Mouse (Mus musculus) midbrain, embryonic 13.5 days (tissue): ENCODE measurements around the gene Akr1b3. TPM values are rescaled to one million over a fixed set of nuclear protein-coding genes. Genes with fewer than 3 reads are reported as not detected.
A peak's percentile ranks its signal among the peaks of the same experiment; 100 is the strongest.
"Not testable (repeated sequence)": the region's sequence is repeated elsewhere in the genome, so short reads cannot be mapped to it uniquely, and the experiment has no call there.

Experiments used
- ATAC-seq: fragments of 200-750 bp; cut with Nextera tagmentation; 2 replicates; pipeline ENCODE4 v1.8.0; 2017; ENCODE audit warnings: mild to moderate bottlenecking, moderate TSS enrichment, moderate library complexity
- H3K27ac ChIP-seq: fragments of 300-500 bp; sonication (generic); 2 replicates; pipeline ENCODE4 v1.5.1; 2015; ENCODE audit warnings: inconsistent platforms, mild to moderate bottlenecking, moderate library complexity
- H3K27me3 ChIP-seq: fragments of 300-500 bp; sonication (generic); 2 replicates; pipeline ENCODE4 v1.6.1; 2015; ENCODE audit warnings: mild to moderate bottlenecking, inconsistent platforms
- H3K36me3 ChIP-seq: fragments of 300-500 bp; sonication (generic); 2 replicates; pipeline ENCODE4 v1.6.1; 2015; ENCODE audit warnings: mild to moderate bottlenecking, inconsistent platforms
- H3K4me1 ChIP-seq: fragments of 300-500 bp; sonication (generic); replicated peaks from 2 replicates; pipeline ENCODE4 v1.6.1; 2015; ENCODE audit warnings: inconsistent platforms
- H3K4me2 ChIP-seq: fragments of 300-500 bp; sonication (generic); replicated peaks from 2 replicates; pipeline ENCODE4 v1.6.1; 2015; ENCODE audit warnings: moderate library complexity, mild to moderate bottlenecking, inconsistent platforms
- H3K4me3 ChIP-seq: fragments of 300-500 bp; sonication (generic); replicated peaks from 2 replicates; pipeline ENCODE4 v1.5.1; 2015; ENCODE audit warnings: mild to moderate bottlenecking, inconsistent platforms
- H3K9ac ChIP-seq: fragments of 300-500 bp; sonication (generic); replicated peaks from 2 replicates; pipeline ENCODE4 v1.6.1; 2015; ENCODE audit warnings: mild to moderate bottlenecking, inconsistent platforms
- H3K9me3 ChIP-seq: fragments of 300-500 bp; sonication (generic); 2 replicates; pipeline ENCODE4 v1.6.1; 2016; ENCODE audit warnings: mild to moderate bottlenecking, inconsistent platforms
- WGBS: fragments of 180-500 bp; shearing (Covaris S2); methylation state at CpG from one replicate; pipeline ENCODE4 v1.1.7; 2015; 5-methylcytosine and 5-hydroxymethylcytosine counted together
- polyA plus RNA-seq: library from polyadenylated mRNA; unstranded; fragments of >200 nt; fragmentation: Nextera tagmentation; extraction: Ambion mirVana; gene quantifications from 2 replicates; pipeline ENCODE4 v1.2.1, GENCODE M21; 2015

Akr1b3 gene
- 103 and 107 TPM in 2 replicates for polyA plus RNA-seq

DNA sequence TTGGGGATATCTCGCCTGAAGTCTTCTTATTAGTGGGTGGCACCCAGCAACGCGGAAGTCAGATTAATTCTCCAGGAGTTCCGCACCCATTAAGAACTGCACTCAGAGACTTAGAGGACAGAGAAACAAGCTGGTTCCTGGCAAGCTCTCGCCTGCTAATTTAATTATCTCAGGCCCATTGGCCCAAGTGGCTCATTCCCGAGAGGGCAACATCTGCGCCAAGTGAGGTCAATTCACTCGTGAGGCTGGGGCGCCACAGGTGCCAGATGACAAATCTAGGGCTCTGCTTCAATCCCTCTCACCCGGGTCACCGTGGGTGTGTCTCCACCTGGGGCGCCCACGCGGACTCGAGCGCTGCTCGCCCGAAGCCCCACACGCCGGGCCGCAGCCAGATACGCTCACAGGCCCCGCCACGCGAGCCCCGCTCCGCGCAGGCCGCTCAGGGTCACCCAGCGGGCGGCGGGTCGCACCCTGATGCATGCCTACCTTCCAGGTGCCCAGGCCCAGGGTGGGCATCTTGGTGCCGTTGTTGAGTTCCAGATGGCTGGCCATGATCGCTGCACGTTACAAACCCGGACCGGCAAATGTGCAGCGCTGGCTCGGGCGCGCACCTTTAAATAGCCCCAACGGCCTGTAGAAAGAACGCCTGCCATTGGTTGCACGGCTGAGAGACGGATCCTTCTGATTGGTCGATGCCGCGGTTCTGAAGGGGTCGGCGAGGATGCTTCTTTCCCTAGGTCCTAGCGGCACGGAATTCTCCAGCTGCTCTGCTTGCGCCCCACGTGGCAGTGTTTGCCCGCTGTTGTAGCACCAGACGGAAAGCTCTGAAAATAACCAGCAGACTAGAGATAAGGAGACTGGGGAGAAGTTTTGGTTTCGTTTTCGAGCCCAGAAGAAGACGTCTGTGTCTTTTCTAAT, at the start of gene Akr1b3:
Gene Akr1b3 (minus strand): TSS at position 625 of the 918 bp plus-strand sequence.
- Histone ChIP-seq H3K27me3 (no peaks in the 10 kb centered on the region), H3K36me3 (peaks cover 5% of the 10 kb centered on the region; the same call in 1 of the 2 replicates), H3K4me3 (peak within 1 kb of the TSS; percentile 76), H3K4me2 (peak within 1 kb of the TSS; percentile 84), H3K4me1 (peaks cover 15% of the 10 kb centered on the region), H3K9ac (peak within 1 kb of the TSS; percentile 77), H3K27ac (no peak within 1 kb of the TSS), H3K9me3 (no peaks in the 10 kb centered on the region)
- ATAC-seq: peak; percentile 100
- under 1% methylated on average over 60 of the region's 60 CpGs for WGBS

- 88% methylated on average over 12 of the region's 12 CpGs for WGBS
- H3K9me3 ChIP-seq: no peaks in the 10 kb centered on the region
- H3K4me3 ChIP-seq: no peak overlapping the region
- no peak overlapping the region for H3K27ac ChIP-seq
- no peaks in the 10 kb centered on the region for H3K36me3 ChIP-seq
- H3K4me1 ChIP-seq: peaks cover 6% of the 10 kb centered on the region; the same call in 1 of the 2 replicates
- H3K4me2 ChIP-seq: no peak overlapping the region
- ATAC-seq: no peak
- no peaks in the 10 kb centered on the region for H3K27me3 ChIP-seq
- H3K9ac ChIP-seq: no peak overlapping the region
Observed at GRCm38 (mm10) chr6:34364217-34365136, 47.2 kb upstream of the Akr1b3 start.

- Histone ChIP-seq H3K4me2 (no peak overlapping the region), H3K27me3 (no peaks in the 10 kb centered on the region), H3K36me3 (no peaks in the 10 kb centered on the region), H3K9ac (no peak overlapping the region), H3K27ac (no peak overlapping the region), H3K4me1 (peaks cover 8% of the 10 kb centered on the region), H3K9me3 (no peaks in the 10 kb centered on the region), H3K4me3 (no peak overlapping the region)
- no peak for ATAC-seq
- 88% methylated on average over 9 of the region's 9 CpGs for WGBS
Observed at GRCm38 (mm10) chr6:34355841-34356240, 38.6 kb upstream of the Akr1b3 start.

DNA sequence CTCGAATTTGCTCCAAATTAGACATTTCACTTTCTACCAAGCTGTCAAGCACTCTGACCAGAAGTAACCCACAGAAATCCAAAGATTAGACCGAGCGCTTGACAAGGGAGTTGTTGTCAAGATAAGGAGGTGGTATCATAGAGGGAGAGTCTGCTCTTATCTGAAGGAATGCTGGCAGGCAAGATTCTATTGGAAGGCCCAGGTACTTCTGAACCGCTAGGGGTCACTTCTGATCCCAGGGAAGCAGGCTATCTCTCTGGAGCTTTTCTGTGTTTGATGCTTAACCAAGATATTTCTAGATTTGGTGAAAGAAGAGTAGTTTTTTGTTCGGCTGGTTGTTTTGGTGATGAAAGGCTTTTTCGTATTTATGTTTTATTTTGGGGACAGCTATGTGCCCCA, 38.1 kb upstream of the Akr1b3 start:
- Histone ChIP-seq H3K27me3 (no peaks in the 10 kb centered on the region), H3K9me3 (no peaks in the 10 kb centered on the region), H3K9ac (no peak overlapping the region), H3K36me3 (no peaks in the 10 kb centered on the region), H3K4me3 (no peak overlapping the region), H3K27ac (no peak overlapping the region), H3K4me1 (peaks cover 8% of the 10 kb centered on the region), H3K4me2 (no peak overlapping the region)
- WGBS: 85% methylated on average over 6 of the region's 6 CpGs
- ATAC-seq: no peak

GRCm38 (mm10) chr6:34354354-34355348, 37.4 kb upstream of the Akr1b3 start:
- Histone ChIP-seq H3K4me1 (peaks cover 8% of the 10 kb centered on the region), H3K4me2 (peak overlapping the region; percentile 49), H3K27ac (no peak overlapping the region), H3K36me3 (no peaks in the 10 kb centered on the region), H3K9me3 (no peaks in the 10 kb centered on the region), H3K4me3 (0 out of 2 replicates have a peak overlapping the region, but pooled peaks have one; percentile 22), H3K27me3 (no peaks in the 10 kb centered on the region), H3K9ac (no peak overlapping the region)
- ATAC-seq: no peak
- WGBS: 80% methylated on average over 8 of the region's 8 CpGs

- ATAC-seq: peak; percentile 60; the same call in 1 of the 2 replicates
- H3K4me1 ChIP-seq: peaks cover 8% of the 10 kb centered on the region
- no peak within 1 kb of the TSS for H3K27ac ChIP-seq
- H3K4me2 ChIP-seq: peak within 1 kb of the TSS; percentile 49
- no peaks in the 10 kb centered on the region for H3K36me3 ChIP-seq
- 11% methylated on average over 16 of the region's 16 CpGs for WGBS
- no peaks in the 10 kb centered on the region for H3K9me3 ChIP-seq
- no peak within 1 kb of the TSS for H3K9ac ChIP-seq
- peak within 1 kb of the TSS; percentile 22 for H3K4me3 ChIP-seq
- no peaks in the 10 kb centered on the region for H3K27me3 ChIP-seq
Observed at GRCm38 (mm10) chr6:34353658-34354353, 36.5 kb upstream of the Akr1b3 start, which contains the start of gene Akr1b8. Gene Akr1b8 (plus strand): TSS chr6:34354119.

- 88% methylated on average over 3 of the region's 3 CpGs for WGBS
Observed at GRCm38 (mm10) chr6:34352401-34352800, 35.1 kb upstream of the Akr1b3 start.

DNA sequence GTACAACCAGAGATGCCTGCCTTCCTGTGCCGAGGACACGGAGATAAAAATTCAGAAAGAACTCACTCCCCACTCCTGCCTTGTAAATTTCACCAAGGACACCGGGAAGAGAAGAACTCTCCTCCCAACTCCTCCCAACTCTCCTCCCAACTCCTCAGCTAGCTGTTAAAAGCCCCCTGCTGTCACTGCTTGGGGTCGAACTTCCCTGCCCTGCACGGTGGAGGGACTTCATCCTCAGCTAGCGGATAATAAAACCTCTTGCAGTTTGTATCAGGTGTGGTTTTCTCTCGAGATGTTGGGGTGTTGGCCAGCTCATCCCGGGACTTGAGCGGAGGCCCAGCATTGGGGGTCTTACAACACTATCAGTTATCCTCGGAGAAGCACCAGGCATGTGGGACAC, 34.2 kb upstream of the Akr1b3 start:
- H3K4me3 ChIP-seq, H3K27me3 ChIP-seq, H3K9ac ChIP-seq, H3K27ac ChIP-seq, H3K4me1 ChIP-seq, H3K9me3 ChIP-seq, H3K36me3 ChIP-seq, ATAC-seq, H3K4me2 ChIP-seq: not testable (repeated sequence)
- WGBS: 52% methylated on average over 10 of the region's 10 CpGs

More at GRCm38 (mm10) chr6:34352401-34352800, 35.1 kb upstream of the Akr1b3 start:
- no peak for ATAC-seq
- Histone ChIP-seq H3K4me1 (peaks cover 8% of the 10 kb centered on the region), H3K9ac (no peak overlapping the region), H3K4me3 (no peak overlapping the region), H3K36me3 (no peaks in the 10 kb centered on the region), H3K27me3 (no peaks in the 10 kb centered on the region), H3K4me2 (no peak overlapping the region), H3K9me3 (no peaks in the 10 kb centered on the region), H3K27ac (no peak overlapping the region)

GRCm38 (mm10) chr6:34350037-34350699, 32.9 kb upstream of the Akr1b3 start:
- WGBS: 85% methylated on average over 12 of the region's 12 CpGs
- no peak overlapping the region for H3K27ac ChIP-seq
- no peaks in the 10 kb centered on the region for H3K9me3 ChIP-seq
- H3K36me3 ChIP-seq: no peaks in the 10 kb centered on the region
- no peak for ATAC-seq
- no peak overlapping the region for H3K4me2 ChIP-seq
- H3K4me3 ChIP-seq: no peak overlapping the region
- H3K4me1 ChIP-seq: peaks cover 10% of the 10 kb centered on the region
- no peaks in the 10 kb centered on the region for H3K27me3 ChIP-seq
- no peak overlapping the region for H3K9ac ChIP-seq
